ENCODE assay signal across 4 mouse cellular contexts in genomic region chr6:33620701-33621100, GRCm38 (mm10).
"Had no signal": no experiment of that assay in that cellular context is flagged by ENCODE, and none has a peak within 500 bp of the region (broad histone marks: within the 10 kb centered on the region; RNA-seq: fewer than 3 reads in every experiment).

No protein-coding gene starts in this region.

- DNase-seq: layer of hippocampus, postnatal 36 days; liver, postnatal 0 days; lung, embryonic 14.5 days; thymus, postnatal 25 days had no signal
